Mouse (Mus musculus): ENCODE results near the gene Ryr1. TPM values are rescaled to one million over a fixed set of nuclear protein-coding genes. Genes with fewer than 3 reads are reported as not detected.

Ryr1 gene
- polyA plus RNA-seq (2015; fragmentation: Nextera tagmentation; extraction: Ambion mirVana): 0.22 and 0.58 TPM in 2 replicates

DNA sequence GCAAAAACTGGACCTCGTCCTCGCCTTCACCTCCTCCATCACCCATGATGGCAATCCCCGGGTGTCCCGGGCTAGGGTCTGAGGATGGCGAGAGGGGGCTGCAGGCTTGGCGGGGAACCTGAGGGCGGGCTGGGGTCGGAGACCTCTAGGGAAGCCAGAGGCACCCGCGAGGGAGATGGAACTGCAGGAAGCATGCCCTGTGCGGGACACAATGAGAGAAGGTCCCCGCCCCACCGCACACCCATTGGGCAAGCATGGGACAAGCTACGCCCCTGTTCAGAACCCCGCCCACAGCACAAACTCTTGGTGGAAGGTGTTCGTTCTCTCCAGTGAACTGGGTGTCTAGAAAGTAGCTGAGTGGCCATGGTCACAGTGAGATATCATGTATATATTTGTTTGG is at the start of gene Ryr1:
Ryr1 (minus strand) TSS at position 210 of the 400 bp plus-strand sequence.
- ATAC-seq (ENCODE audit: low read depth): peak; percentile 85
- H3K27ac ChIP-seq (ENCODE audit: low read length): no peak within 1 kb of the TSS
- H3K4me1 ChIP-seq (ENCODE audit: control insufficient read depth, low read depth, low read length): peaks cover 14% of the 10 kb centered on the region
- H3K27me3 ChIP-seq (ENCODE audit: control insufficient read depth, insufficient read depth, low read depth, low read length): 0 out of 2 replicates have a peak, but pooled peaks cover 3% of the 10 kb centered on the region
- WGBS (ENCODE audit: insufficient replicate concordance): under 1% methylated on average over 16 of the region's 16 CpGs
- H3K9me3 ChIP-seq (replicated peaks; ENCODE audit: control insufficient read depth, low read length): no peaks in the 10 kb centered on the region
- H3K36me3 ChIP-seq (ENCODE audit: control insufficient read depth, insufficient read depth): no peaks in the 10 kb centered on the region
- H3K9ac ChIP-seq (ENCODE audit: low read depth, low read length): no peak within 1 kb of the TSS
- peak within 1 kb of the TSS; percentile 45 for H3K4me3 ChIP-seq (ENCODE audit: low read depth, low read length)
- peak within 1 kb of the TSS; percentile 65 for H3K4me2 ChIP-seq (ENCODE audit: low read depth, low read length)

DNA sequence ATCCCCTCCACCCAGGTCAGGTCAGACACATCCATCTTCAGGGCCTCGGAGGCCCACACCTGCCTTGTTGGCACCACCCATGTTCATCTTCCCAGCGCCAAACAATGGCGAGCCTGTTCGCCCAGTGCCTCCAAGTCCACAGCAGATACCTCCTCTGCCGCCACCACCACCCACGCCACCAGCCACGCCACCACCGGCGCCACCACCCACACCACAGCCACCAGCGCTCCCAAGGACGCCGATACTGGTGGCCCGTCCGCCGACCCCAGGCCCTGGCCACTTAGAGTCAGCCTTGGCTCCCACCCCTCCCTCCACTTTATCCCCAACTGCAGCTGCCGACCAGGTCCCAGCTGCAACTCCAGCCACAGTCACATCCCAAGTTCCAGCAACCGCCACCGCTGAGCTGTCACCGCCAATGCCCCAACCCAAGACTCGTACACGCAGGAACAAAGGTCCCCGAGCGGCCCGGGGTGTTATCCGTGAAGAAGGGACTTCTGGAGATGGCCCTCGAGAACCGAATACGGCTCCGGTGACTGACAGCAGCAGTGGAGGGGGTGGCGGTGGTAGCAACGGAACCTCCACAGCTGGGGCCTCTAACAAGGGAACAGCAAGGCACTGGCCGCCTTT is 47.5 kb upstream of the Ryr1 start:
- Histone ChIP-seq H3K4me2 (ENCODE audit: low read depth, low read length) (no peak overlapping the region), H3K27me3 (ENCODE audit: control insufficient read depth, insufficient read depth, low read depth, low read length) (peaks cover 63% of the 10 kb centered on the region), H3K27ac (ENCODE audit: low read length) (no peak overlapping the region), H3K4me1 (ENCODE audit: control insufficient read depth, low read depth, low read length) (peaks cover 28% of the 10 kb centered on the region), H3K36me3 (ENCODE audit: control insufficient read depth, insufficient read depth) (peaks cover 28% of the 10 kb centered on the region), H3K4me3 (ENCODE audit: low read depth, low read length) (no peak overlapping the region), H3K9me3 (replicated peaks; ENCODE audit: control insufficient read depth, low read length) (no peaks in the 10 kb centered on the region), H3K9ac (ENCODE audit: low read depth, low read length) (no peak overlapping the region)
- WGBS (ENCODE audit: insufficient replicate concordance): 53% methylated on average over 32 of the region's 32 CpGs
- no peak for ATAC-seq (ENCODE audit: low read depth)

DNA sequence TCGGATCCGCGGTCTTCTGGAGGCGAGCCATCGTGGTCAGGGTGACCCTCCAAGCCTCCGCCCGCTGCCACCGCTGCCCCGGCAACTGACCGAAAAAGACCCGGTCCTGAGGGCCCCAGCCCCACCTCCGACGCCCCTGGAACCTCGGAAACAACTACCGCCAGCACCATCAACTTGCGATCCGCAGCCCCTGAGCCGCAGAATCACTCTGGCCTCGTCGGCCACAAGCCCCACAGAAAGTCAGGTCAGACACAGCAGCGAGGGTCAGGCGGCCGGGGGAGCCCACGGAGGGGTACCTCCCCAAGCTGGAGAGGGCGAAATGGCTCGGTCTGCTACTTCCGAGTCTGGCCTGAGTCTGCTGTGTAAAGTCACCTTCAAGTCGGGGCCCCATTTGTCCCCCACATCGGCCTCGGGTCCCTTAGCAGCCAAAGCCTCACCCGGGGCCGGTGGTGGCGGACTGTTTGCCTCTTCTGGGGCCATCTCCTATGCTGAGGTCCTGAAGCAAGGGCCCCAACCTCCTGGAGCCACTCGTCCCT is 46.7 kb upstream of the Ryr1 start:
- H3K4me3 ChIP-seq (ENCODE audit: low read depth, low read length): peak overlapping the region; percentile 59
- H3K9ac ChIP-seq (ENCODE audit: low read depth, low read length): peak overlapping the region; percentile 21; the same call in 1 of the 2 replicates
- peak overlapping the region; percentile 76 for H3K4me2 ChIP-seq (ENCODE audit: low read depth, low read length)
- peaks cover 67% of the 10 kb centered on the region for H3K27me3 ChIP-seq (ENCODE audit: control insufficient read depth, insufficient read depth, low read depth, low read length)
- no peak for ATAC-seq (ENCODE audit: low read depth)
- peaks cover 26% of the 10 kb centered on the region for H3K36me3 ChIP-seq (ENCODE audit: control insufficient read depth, insufficient read depth)
- H3K27ac ChIP-seq (ENCODE audit: low read length): no peak overlapping the region
- H3K9me3 ChIP-seq (replicated peaks; ENCODE audit: control insufficient read depth, low read length): no peaks in the 10 kb centered on the region
- WGBS (ENCODE audit: insufficient replicate concordance): 6% methylated on average over 34 of the region's 34 CpGs
- H3K4me1 ChIP-seq (ENCODE audit: control insufficient read depth, low read depth, low read length): peaks cover 28% of the 10 kb centered on the region

DNA sequence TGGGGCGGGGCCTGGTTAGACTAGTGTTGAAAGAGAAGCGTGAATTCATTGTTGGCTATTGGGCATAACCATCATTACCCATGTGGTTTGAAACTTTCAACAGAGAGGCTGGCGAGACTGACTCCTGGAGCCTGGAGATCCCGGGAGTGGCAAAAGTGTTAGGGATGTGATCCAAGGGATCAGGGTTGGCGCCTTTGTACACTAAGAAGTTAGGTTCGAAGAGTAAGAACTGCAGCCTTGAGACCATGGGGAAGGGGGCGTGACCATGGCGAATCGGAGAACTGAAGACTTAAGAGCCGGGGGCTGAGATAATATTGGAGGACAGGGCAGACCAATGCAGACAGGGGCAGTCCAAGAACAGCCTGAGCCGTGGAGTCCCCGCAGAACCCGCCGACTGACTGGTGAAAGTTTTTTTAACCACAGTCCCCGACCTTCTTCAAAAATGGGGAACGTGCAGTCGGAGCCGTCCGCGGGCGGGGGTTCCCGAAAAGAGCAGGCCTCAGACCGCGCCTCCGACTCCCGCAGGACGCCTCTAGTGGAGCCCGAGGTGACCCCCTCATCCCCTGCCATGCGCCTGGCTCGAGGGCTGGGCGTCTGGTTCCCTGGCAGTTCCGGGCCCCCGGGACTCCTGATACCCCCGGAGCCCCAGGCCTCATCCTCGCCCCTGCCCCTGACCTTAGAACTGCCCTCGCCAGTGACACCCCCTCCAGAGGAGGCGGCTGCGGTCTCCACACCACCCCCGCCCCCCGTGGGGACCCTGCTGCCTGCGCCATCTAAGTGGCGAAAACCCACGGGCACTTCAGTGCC is 46.0 kb upstream of the Ryr1 start:
- Histone ChIP-seq H3K27me3 (ENCODE audit: control insufficient read depth, insufficient read depth, low read depth, low read length) (peaks cover 67% of the 10 kb centered on the region), H3K4me1 (ENCODE audit: control insufficient read depth, low read depth, low read length) (peaks cover 28% of the 10 kb centered on the region), H3K27ac (ENCODE audit: low read length) (no peak overlapping the region), H3K9me3 (replicated peaks; ENCODE audit: control insufficient read depth, low read length) (no peaks in the 10 kb centered on the region), H3K9ac (ENCODE audit: low read depth, low read length) (peak overlapping the region; percentile 21; the same call in 1 of the 2 replicates), H3K4me2 (ENCODE audit: low read depth, low read length) (peak overlapping the region; percentile 76), H3K36me3 (ENCODE audit: control insufficient read depth, insufficient read depth) (peaks cover 20% of the 10 kb centered on the region), H3K4me3 (ENCODE audit: low read depth, low read length) (peak overlapping the region; percentile 59)
- under 1% methylated on average over 43 of the region's 43 CpGs for WGBS (ENCODE audit: insufficient replicate concordance)
- ATAC-seq (ENCODE audit: low read depth): no peak

DNA sequence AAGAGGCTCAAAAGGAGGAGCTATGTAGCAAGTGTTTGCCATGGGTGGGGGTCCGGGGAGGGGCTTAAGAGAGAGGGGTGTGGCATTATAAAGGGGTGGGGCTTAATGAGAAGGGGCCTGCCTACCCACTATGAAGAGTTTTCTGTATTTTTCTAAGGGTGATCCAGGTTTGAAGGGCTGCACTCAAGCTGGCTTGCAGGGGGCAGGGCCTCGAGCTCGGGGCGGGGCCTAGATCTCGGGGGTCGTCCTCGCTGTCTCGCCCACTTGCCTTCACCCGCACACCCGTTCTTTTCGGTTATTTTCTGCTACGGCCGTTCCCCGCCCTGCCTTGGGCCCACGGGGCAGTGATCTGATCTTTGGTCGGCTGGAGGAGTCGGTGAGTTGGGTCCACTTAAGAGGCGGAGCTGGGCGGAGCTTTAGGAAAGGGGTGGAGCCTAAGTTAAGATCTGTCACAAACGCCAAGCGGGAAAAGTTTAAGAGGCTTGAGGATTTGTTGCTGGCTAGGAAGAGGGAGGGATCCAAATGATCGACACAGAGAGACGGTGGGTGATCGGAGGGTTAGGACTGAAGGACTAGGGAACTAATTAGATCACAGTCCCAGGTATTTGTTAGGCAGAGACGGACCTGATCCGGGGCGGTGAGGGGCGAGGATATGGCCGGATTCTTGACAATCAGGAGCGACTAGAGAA is 45.2 kb upstream of the Ryr1 start, which contains the start of the genes Ggn and Spred3:
Ggn (plus strand) TSS at position 145 of the 689 bp plus-strand sequence.
Spred3 (minus strand) TSS at position 346 of the 689 bp plus-strand sequence.
- WGBS (ENCODE audit: insufficient replicate concordance): under 1% methylated on average over 30 of the region's 30 CpGs
- Histone ChIP-seq H3K27ac (ENCODE audit: low read length) (no peak within 1 kb of the TSS), H3K9ac (ENCODE audit: low read depth, low read length) (peak within 1 kb of the TSS; percentile 21; the same call in 1 of the 2 replicates), H3K4me2 (ENCODE audit: low read depth, low read length) (peak within 1 kb of the TSS; percentile 76), H3K9me3 (replicated peaks; ENCODE audit: control insufficient read depth, low read length) (no peaks in the 10 kb centered on the region), H3K4me1 (ENCODE audit: control insufficient read depth, low read depth, low read length) (peaks cover 28% of the 10 kb centered on the region), H3K27me3 (ENCODE audit: control insufficient read depth, insufficient read depth, low read depth, low read length) (peaks cover 67% of the 10 kb centered on the region), H3K36me3 (ENCODE audit: control insufficient read depth, insufficient read depth) (peaks cover 14% of the 10 kb centered on the region), H3K4me3 (ENCODE audit: low read depth, low read length) (peak within 1 kb of the TSS; percentile 59)
- peak; percentile 56 for ATAC-seq (ENCODE audit: low read depth)

DNA sequence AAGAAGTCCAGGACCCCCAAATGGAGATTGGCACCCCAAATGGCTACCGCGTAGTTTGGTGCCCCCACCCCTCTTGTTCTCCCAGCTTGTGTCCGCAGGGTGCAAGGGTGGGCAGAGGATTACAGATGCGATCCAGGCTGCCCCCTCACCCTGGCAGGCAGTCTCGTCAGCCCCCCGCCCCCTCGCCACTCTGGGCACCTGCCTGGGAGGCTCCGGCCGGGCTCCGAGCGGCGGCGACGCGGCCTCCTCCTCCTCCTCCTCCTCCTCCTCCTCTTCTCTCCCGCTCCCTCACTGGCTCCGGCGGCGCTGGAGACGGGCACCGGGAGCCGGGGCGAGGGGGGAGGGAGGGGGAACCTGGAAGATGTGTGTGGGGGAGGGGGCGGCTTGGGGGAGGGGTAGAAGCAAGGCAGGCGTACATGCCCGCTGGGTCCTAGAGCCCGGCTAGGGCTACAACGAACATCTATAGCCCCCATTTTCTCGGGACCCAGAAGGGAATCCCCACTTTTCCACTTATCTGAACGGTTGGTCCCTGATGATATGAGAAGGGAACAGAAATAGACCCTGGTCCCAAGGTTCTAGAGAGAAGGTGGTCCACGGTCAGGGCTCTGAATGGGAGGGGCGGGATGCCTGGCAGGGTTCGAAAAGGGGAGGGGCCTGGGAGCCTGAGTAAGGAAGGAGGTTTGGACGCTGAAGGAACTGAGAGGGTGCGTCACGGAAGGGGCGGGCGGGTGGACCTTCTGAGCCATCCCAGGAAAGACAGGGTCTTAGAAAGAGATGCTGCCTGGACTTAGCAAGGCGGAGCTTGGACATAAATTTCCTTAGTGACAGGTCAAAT is 44.5 kb upstream of the Ryr1 start:
- H3K9ac ChIP-seq (ENCODE audit: low read depth, low read length): no peak overlapping the region

DNA sequence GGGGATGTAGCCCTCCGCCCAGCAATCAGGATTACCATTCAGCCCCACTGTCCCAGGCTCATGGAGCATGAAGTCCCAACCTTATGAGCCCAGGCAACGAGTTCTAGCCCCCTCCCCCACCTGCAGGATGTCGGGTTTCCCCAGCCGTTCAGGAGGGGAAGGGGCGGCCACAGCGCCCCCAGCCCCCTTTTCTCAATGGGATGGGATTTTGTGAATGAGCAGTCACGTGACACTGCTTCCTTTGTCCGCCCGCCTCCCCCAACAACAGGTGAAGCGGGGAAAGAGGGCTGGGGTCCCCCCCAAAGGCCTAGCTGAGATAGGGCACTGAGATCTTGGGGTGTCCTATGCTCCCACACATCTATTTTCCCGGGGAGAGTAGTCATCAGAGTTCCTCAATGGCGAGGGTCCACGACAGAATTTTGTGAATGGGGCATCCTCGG is 43.8 kb upstream of the Ryr1 start:
- Histone ChIP-seq H3K4me1 (ENCODE audit: control insufficient read depth, low read depth, low read length) (peaks cover 28% of the 10 kb centered on the region), H3K36me3 (ENCODE audit: control insufficient read depth, insufficient read depth) (peaks cover 3% of the 10 kb centered on the region; the same call in 1 of the 2 replicates), H3K4me3 (ENCODE audit: low read depth, low read length) (peak overlapping the region; percentile 59), H3K9me3 (replicated peaks; ENCODE audit: control insufficient read depth, low read length) (no peaks in the 10 kb centered on the region), H3K27ac (ENCODE audit: low read length) (no peak overlapping the region), H3K4me2 (ENCODE audit: low read depth, low read length) (peak overlapping the region; percentile 76), H3K9ac (ENCODE audit: low read depth, low read length) (no peak overlapping the region), H3K27me3 (ENCODE audit: control insufficient read depth, insufficient read depth, low read depth, low read length) (peaks cover 67% of the 10 kb centered on the region)
- WGBS (ENCODE audit: insufficient replicate concordance): 1% methylated on average over 14 of the region's 14 CpGs
- no peak for ATAC-seq (ENCODE audit: low read depth)

More for the DNA sequence above, 44.5 kb upstream of the Ryr1 start:
- Histone ChIP-seq H3K27ac (ENCODE audit: low read length) (no peak overlapping the region), H3K4me3 (ENCODE audit: low read depth, low read length) (peak overlapping the region; percentile 59), H3K4me2 (ENCODE audit: low read depth, low read length) (peak overlapping the region; percentile 76), H3K27me3 (ENCODE audit: control insufficient read depth, insufficient read depth, low read depth, low read length) (peaks cover 67% of the 10 kb centered on the region), H3K9me3 (replicated peaks; ENCODE audit: control insufficient read depth, low read length) (no peaks in the 10 kb centered on the region), H3K4me1 (ENCODE audit: control insufficient read depth, low read depth, low read length) (peaks cover 28% of the 10 kb centered on the region), H3K36me3 (ENCODE audit: control insufficient read depth, insufficient read depth) (peaks cover 6% of the 10 kb centered on the region)
- peak; percentile 51 for ATAC-seq (ENCODE audit: low read depth)
- WGBS (ENCODE audit: insufficient replicate concordance): 0% methylated on average over 37 of the region's 39 CpGs

Data from liver, embryonic 16.5 days (tissue).